ENCODE assay signal across 8 mouse cellular contexts in genomic region chr7:81954208-81954846, GRCm38 (mm10). TPM values are rescaled to one million over a fixed set of nuclear protein-coding genes. Genes with fewer than 3 reads are reported as not detected.
DNase-seq lines count a peak whose midpoint lies in the region; TF ChIP-seq lines count a peak whose summit lies in the region.

No protein-coding gene starts in this region.

- peak; percentile 38; the same call in 1 of the 2 replicates for TF ChIP-seq CTCF in spleen, adult 2 months (IDR thresholded peaks at IDR 0.05; ENCODE audit: extremely low read depth, insufficient read depth, insufficient read length, insufficient replicate concordance)

- intact Hi-C loops in heart, postnatal 25 days (cut with DNase I), result loop anchor here (1.0 kb wide), 1 partner anchor 164 kb away; no protein-coding TSS in a partner anchor

- no peaks in the 10 kb centered on the region for H3K36me3 ChIP-seq in spleen, adult 2 months (ENCODE audit: control insufficient read depth, insufficient read depth, low read length)

- no peak for TF ChIP-seq POLR2A in spleen, adult 2 months (IDR thresholded peaks at IDR 0.05; ENCODE audit: low read depth, low read length)

- no peak overlapping the region for H3K4me3 ChIP-seq in spleen, adult 2 months (ENCODE audit: extremely low read depth, insufficient read depth, insufficient read length)

- peak; percentile 7 for DNase-seq in heart, adult 8-10 months (ENCODE audit: low spot score)
- no peak for DNase-seq in heart, postnatal 25 days (ENCODE audit: low spot score)
- peak; percentile 12 to 18 for DNase-seq in spleen, adult 2 months (ENCODE audit: low read depth in 1 of 2, low spot score in 2 of 2)
- no peak for DNase-seq in spleen, adult 12 weeks (ENCODE audit: low spot score)
- DNase-seq in brain, adult 2 months (ENCODE audit: low read depth, low spot score), result peak; percentile 81
- peak; percentile 9 for DNase-seq in lung, postnatal 14 days
- DNase-seq in thymus, postnatal 36 days, result peak; percentile 17 to 24
- no peak for DNase-seq in spleen, postnatal 14 days (ENCODE audit: low spot score in 2 of 2)

- H3K4me1 ChIP-seq in spleen, adult 2 months (ENCODE audit: control insufficient read depth, insufficient read depth, insufficient read length), result no peaks in the 10 kb centered on the region

- no peaks in the 10 kb centered on the region for H3K27me3 ChIP-seq in spleen, adult 2 months (ENCODE audit: control insufficient read depth, insufficient read depth, low read length)

- H3K27ac ChIP-seq in spleen, adult 2 months (ENCODE audit: insufficient read depth, low read length), result no peak overlapping the region

RNA-seq across cellular contexts. Expression of gene Hdgfl3, which starts 20.1 kb away (rescaled TPM):
- total RNA-seq in heart, adult 8-10 months (2022), result 1 to 10 TPM; 7.1 to 9.5 (median 8.9) TPM
- 1 to 10 TPM; 6.6 to 7.2 TPM for total RNA-seq in heart, postnatal 25 days (2021)
- 1.2 and 1.7 TPM in 2 replicates for polyA plus RNA-seq in spleen, adult 2 months (2012; rRNA removed)

RNA-seq across cellular contexts. Expression of gene Bnc1, which starts 37.8 kb away (rescaled TPM):
- total RNA-seq in heart, adult 8-10 months (2022), result 1 to 10 TPM; 1.5 to 2.2 (median 1.6) TPM
- 1 to 10 TPM; 1.7 to 2.3 TPM for total RNA-seq in heart, postnatal 25 days (2021)
- polyA plus RNA-seq in spleen, adult 2 months (2012; rRNA removed), result 0.07 and 0.18 TPM in 2 replicates

Comparison
In these comparisons a context has a peak if more than half of its experiments do, and no peak if none do; other contexts are left out.
1. DNase-seq: peak in heart, adult 8-10 months (single experiment), spleen, adult 2 months (2 of 2), brain, adult 2 months (single experiment), lung, postnatal 14 days (single experiment) and thymus, postnatal 36 days (2 of 2); none in heart, postnatal 25 days (single experiment), spleen, adult 12 weeks (single experiment) and spleen, postnatal 14 days (0 of 2).